Mouse (Mus musculus): Measurements from ENCODE around the gene Gata3. TPM values are rescaled to one million over a fixed set of nuclear protein-coding genes. Genes with fewer than 3 reads are reported as not detected.

Gata3 gene
- total RNA-seq, 2 experiments from 2014 or later: not detected

DNA sequence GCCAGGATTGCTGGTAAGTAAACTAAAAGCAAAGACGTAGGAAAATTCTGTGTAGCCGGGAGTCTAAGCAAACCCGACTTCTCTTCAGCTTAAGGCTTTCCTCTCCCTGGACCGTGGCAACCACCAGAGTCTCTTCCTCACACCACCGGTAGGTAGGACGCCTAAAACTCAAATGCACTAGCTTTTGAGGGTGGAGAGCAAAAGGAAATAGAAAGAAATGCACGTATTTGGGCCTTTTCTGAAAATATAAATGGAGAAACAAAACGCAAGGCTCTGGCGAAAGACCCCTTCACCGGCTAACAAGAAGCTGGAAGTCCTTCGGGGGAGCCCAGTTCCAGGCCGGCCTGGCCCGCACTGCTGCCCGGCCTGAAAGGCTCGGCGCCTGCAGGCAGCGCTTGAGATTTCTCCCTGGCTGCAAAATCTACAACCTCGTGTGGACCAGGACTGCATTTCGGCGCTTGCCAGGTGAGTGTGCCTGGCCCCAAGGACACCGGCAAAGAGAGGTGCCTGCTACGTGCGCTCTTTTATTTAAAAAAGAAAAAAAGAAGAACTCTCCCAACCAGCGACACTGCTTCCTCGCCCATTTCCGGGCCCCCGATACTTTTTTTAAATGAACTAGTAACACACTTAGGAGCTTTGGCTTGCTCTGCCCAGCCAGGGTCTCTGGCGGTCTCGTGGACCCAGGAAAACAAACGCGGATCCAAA, 13.1 kb downstream of the Gata3 start:
- no peak for DNase-seq (ENCODE audit: low spot score in 2 of 2)
- intact Hi-C loops (cut with DNase I): loop anchor here (5.0 kb wide), 1 partner anchor 799 kb away; no protein-coding TSS in a partner anchor

DNA sequence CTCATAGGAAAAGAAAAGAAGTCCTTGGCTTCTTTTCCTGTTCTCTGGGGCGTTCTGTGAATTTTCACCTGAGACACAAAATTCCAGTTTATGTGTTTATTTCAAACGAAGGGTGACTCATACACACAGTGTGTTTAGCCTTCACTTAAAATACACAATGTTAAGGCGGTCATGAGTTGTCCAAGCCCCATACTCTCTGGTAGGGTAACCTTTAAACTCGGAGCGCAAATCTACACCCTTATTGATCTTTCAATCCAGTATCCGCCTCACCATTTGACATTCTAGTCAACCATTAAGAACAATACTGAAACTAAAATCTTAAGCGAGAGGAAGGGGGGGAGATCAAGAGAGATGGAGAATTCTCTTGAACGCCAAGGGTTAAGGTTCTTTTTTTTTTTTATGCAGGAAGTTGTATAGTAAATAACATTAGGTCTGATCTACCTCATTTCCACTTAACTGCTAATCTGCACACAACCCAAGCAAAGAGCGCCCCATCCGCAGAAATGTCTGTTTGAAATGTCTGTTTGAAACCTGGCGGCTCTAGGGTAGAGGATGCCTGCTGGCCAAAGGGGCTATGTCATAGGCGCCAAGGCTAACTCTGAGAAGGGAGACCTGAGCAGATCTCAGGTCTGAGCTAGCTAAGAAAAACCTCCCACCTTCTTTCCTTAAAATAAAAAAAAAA, 14.0 kb downstream of the Gata3 start:
- DNase-seq (ENCODE audit: low spot score in 2 of 2): no peak
- intact Hi-C loops (cut with DNase I): loop anchor here (5.0 kb wide), 1 partner anchor 799 kb away; no protein-coding TSS in a partner anchor

DNA sequence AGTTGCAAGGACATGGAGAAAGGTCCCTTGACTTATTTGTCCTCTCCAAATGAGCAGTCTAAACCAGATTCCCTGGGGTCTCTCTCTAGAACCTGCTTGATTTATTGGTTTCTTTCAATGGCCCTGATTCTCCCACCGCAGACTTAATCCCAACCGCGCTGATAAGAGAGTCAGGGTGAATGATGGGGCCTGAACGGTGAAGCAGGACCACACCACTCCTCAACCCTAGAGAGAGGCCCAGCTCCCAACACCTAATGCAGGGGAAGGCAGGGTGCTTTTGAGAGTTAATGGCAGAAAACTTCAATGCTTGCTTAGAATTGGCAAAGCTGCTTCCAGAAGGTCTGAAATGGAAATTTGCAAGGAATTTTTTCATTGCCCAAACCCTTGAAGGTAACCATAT, 14.6 kb downstream of the Gata3 start:
- DNase-seq (ENCODE audit: low spot score in 2 of 2): no peak
- intact Hi-C loops (cut with DNase I): loop anchor here (5.0 kb wide), 1 partner anchor 798 kb away; no protein-coding TSS in a partner anchor

DNA sequence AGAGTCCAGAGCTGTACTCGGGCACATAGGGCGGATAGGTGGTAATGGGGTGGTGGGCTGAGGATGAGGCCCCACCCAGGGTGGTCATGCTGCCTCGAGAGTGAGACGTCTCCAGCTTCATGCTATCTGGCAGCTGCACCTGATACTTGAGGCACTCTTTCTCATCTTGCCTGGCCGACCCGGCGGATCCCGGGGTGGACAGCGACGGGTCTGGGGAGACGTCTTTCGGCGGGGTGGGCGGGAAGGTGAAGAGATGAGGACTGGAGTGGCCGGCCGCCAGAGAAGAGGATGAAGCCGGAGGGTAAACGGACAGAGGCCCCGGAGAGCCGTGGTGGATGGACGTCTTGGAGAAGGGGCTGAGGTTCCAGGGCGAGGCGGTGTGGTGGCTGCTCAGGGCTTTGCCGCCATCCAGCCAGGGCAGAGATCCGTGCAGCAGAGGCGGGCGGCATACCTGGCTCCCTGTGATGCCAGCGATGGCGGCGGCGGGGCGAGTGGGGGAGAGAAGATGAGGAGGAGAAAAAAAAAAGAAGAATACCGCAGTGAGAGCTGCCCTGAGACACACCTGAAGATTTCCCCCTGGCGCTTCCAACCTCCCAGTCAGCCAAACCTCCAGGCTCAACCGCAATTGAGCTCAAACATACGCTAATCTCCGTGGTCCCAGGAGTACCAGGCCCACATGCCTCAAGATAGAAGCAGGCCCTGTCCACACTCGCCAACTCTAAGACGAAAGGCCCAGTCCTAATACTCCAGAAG, 15.2 kb downstream of the Gata3 start:
- DNase-seq (ENCODE audit: low spot score in 2 of 2): no peak
- intact Hi-C loops (cut with DNase I): loop anchor here (5.0 kb wide), 1 partner anchor 797 kb away; no protein-coding TSS in a partner anchor

DNA sequence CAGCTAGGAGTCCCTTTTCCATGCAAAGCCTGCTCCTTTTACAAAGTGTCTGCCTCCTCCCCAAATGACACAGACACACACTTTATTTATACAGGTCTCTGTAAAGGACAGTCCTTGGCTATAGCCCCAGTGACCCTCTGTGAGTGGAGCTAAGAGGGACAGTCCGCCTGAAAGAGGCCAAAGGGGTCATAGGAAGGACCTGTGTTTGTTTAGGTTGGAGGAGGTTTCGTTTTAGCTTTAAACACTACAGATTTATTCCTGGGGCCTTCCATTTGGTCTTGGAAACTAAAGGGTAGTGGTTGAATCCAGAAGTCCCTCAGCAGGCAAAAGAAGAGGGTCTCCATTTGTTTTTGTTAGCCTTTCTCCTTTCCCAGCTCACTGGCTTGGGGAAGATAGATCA, 16.1 kb downstream of the Gata3 start:
- intact Hi-C loops (cut with DNase I): no loop called here
- DNase-seq (ENCODE audit: low spot score in 2 of 2): no peak

DNA sequence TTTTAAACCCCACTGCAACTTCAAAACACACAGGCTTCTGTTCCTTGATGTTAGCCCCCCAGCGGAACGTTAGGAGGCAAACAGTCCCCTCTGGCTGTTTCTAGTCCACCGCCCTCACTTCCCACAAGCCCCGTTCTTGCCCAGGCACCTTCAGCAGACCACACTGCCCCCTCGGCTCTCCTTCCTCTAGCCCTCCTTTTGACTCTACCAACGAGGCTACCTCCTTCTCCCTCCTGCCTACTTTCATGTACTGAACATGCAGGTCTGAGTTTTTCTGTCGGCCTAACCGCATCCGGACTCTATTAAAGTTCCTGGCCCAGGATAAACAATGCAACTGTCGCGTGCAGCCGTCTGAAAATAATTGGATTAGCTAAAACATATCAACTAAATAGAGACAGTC, 17.2 kb downstream of the Gata3 start:
- no peak for DNase-seq (ENCODE audit: low spot score in 2 of 2)
- intact Hi-C loops (cut with DNase I): no loop called here

DNA sequence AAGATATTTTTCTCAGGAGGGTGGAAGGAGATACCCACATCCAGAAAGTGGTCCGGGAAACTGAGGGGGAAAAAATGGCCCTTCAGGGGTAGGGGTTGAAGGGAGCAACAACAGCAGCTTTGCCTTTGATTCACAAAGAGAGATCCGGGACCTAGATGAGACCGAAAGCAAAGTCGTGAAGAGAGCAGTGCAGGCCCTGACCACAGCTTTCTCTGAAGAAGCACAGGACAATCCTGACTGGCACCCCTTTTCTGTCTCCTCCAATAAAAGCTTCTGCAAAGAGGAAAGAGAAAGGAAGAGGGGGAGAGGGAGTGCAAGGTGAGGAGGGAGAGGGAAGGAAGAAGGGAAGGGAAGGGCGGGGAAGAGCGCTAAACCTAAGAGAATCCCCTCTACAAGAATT, 18.0 kb downstream of the Gata3 start:
- intact Hi-C loops (cut with DNase I): no loop called here
- DNase-seq (ENCODE audit: low spot score in 2 of 2): no peak

DNA sequence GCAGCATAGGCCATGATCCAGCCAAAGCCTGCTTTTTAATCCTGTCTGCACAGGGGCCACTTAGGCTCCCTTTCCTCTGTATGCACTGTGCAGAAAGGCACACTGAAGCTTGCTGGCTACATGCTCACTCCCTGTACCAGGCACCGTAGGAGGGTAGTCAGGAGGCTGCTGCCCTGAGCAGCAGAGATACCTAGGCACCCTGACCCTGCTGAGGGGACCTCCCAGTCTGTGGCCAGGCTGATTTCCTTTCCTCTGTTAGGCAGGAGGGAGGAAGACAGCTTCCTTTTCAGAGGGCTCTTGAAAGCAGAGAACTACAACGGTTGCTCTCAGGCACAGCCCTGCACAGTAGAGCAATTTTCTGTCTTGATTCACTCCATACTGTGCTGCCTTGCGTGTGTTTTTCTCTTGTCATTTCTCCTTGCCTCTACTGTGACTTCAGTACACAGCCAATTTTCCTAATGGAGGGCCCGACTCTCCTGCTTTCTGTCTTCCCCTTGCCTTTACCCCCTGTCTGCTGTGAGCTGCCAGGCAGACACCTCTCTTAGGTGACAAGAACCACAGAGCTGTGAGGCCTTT, 18.6 kb downstream of the Gata3 start:
- no peak for DNase-seq (ENCODE audit: low spot score in 2 of 2)
- intact Hi-C loops (cut with DNase I): no loop called here

DNA sequence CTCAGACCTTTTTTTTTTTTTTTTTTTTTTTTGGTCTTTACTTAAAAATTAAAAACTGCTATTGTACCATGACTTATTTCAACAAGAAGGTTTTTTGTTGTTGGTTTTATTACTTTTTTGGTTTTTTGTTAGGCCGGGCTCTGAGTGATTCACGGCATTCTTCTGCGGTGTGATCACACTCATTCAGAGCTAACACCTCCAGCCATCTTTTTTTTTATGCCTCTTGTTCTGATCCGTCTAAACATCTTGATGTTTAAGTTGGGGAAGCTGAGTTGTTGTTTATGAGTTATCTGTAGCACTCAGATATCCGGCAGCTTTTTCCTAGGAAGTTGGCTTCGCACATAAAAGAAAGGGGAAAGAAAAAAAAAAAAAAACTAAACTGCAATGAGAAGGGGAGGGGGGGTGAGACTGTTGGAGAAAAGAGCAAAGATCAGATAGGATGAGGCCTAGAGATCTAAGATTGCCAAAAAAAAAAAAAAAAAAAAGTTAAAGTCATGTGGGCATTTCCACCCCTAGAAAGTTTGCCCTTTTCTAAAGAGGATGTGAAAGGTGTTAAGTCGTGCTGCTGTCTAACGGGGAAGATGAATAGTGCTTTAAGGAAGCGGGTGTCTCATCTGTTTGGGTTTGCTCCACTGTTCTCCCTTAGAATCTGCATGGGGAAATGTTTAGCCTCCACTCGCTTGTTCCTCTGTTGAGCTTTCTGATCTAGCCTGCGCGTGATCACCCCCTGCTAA, 22.6 kb downstream of the Gata3 start:
- DNase-seq (ENCODE audit: low spot score in 2 of 2): no peak
- intact Hi-C loops (cut with DNase I): no loop called here

DNA sequence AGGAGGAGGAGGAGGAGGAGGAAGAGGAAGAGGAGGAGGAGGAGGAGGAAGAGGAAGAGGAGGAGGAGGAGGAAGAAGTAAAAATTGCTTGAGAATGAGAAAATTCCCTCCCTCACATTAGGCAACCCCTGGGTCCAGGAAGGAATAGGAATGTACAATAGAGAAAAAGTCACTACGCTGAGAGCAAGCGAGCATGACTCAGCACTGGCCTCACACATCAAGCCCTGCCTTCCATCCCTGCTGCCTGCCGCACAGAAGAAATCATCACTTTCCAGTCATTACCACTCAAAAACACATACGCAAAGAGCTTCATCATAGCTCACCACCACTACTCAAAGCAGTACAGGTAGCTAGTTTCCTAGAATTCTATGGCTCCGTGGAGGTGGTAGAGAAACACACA, 29.1 kb downstream of the Gata3 start:
- DNase-seq (ENCODE audit: low spot score in 2 of 2): no peak
- intact Hi-C loops (cut with DNase I): no loop called here

DNA sequence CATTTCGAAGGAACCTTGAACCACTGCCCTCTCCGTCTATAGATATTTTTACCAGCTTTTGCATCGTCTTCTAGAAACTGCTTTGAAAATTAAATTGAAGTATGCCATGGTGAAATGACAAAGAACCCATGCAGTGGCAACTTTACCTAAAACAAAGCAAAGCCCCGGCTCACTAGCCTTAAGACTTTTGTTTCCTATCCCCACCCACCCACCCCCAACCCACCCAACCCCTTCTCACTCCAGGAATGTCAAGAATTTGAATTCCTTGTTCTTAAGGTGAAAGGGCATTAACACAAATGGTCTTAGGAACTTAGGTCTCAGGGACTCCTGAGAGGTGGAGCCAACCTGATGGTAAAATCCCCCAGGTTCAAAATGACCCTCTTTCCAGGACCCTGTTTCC, 34.0 kb downstream of the Gata3 start:
- intact Hi-C loops (cut with DNase I): no loop called here
- DNase-seq (ENCODE audit: low spot score in 2 of 2): no peak

DNA sequence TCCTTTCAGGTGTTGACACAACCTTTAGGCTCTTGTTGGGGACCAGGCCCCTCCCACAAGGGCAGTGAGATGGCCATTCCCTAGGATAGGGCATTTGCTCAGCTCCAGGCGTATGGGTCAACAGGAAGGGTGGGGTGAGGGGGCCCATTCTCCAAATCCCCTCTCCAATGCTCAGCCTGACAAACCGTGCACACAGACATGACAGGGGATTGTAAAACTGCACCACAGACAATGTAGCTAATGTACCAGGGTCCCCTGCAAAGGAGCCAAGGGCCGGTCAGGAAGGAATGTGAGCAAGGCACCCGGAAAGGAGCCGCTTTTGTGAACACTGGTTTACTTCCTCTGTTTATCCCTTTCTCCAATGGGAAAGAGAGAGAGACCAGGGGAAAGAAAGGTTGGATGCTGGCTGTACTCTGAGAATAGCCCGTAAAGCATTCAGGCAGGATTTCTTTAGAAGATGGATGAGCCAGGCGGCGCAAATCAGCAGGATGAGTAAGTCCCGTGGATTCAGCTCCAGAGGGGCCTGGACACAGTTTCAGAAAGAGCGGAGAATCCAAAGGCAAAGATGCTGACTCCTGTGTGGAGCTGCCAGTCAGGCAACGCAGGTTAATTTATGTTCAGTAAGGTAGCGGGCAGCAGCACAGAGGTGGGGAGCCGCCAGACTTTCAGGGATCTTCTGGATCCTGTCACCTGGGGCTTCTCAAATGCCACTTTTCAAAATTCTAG, 36.8 kb downstream of the Gata3 start:
- DNase-seq (ENCODE audit: low spot score in 2 of 2): no peak
- intact Hi-C loops (cut with DNase I): no loop called here

DNA sequence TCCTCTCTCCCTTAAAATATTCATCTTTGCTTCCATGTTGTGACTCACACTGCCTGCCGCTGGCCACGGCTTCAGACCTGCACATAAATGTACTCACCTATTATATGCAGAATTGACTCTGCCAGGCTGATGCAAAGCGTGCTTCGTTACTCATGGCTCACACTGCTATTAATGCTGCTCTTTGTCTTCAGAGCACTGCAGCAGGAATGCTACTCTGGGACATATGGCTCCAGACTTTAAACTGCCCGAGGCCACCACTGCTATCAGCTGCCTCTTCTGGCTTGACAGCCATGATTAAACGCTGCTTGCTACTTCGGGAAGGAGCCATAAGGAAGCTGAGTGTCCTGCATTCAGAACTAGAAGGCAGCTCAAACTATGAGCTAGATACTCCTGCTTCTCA, 54.6 kb downstream of the Gata3 start:
- intact Hi-C loops (cut with DNase I): no loop called here
- DNase-seq (ENCODE audit: low spot score in 2 of 2): no peak

DNA sequence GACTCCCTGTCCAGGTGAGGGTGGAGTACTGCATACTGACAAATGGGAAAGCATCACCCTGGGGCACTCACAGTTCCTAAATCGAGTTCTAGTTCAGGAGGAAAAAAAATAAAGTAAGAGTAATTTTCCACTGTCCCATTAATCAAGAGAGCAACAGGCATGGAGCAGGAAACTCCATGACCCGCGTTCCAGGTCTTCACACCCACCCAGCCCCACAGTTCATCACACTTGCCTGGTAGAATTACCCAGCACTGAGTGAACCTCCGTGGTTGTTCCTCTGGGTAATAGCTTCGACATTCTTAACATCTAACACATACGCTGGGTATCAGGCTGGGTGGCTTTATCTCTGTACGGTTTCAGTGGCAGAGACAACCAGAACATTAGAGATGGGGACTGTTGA, 56.1 kb downstream of the Gata3 start:
- no peak for DNase-seq (ENCODE audit: low spot score in 2 of 2)
- intact Hi-C loops (cut with DNase I): no loop called here

DNA sequence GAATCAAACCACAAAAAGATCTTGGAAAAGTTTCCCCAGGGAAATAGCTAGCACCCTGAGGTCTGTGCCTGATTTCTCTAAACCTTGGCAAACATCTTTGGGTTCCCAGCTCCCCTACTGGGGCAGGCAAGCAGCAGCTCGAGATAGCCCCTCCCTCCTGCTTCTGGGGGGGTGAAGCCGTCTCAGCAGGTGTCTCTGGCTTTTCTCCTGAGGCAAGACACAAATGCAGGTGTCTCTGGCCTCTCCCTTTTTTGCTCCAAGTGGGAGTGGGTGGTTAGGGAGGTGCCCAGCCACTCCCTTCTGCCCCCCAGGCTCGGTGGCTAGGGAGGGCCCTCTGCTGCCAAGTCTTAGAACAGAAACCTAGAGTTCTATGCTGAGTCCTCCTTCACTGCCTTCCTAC, 62.2 kb downstream of the Gata3 start:
- no peak for DNase-seq (ENCODE audit: low spot score in 2 of 2)
- intact Hi-C loops (cut with DNase I): no loop called here

DNA sequence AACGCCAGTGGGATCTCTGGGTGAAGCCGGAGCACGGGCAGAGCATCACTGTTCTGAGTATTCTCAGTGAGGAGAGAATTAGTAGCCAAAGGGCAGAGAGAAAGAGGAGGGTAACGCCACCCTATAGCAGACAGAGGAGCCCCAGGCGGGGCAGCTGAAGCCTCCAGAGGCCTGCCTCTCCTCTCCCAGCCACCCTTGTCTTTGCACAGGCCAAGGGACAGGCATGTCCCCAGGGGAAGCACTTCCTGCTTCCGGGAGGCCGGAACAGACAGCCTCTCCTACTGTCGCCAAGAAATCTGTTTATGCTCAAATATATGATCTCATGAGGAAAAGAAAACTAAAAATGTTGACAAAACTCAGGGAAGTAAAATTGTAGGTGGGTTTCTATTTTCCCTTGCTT, 69.2 kb downstream of the Gata3 start:
- no peak for DNase-seq (ENCODE audit: low spot score in 2 of 2)
- intact Hi-C loops (cut with DNase I): no loop called here

DNA sequence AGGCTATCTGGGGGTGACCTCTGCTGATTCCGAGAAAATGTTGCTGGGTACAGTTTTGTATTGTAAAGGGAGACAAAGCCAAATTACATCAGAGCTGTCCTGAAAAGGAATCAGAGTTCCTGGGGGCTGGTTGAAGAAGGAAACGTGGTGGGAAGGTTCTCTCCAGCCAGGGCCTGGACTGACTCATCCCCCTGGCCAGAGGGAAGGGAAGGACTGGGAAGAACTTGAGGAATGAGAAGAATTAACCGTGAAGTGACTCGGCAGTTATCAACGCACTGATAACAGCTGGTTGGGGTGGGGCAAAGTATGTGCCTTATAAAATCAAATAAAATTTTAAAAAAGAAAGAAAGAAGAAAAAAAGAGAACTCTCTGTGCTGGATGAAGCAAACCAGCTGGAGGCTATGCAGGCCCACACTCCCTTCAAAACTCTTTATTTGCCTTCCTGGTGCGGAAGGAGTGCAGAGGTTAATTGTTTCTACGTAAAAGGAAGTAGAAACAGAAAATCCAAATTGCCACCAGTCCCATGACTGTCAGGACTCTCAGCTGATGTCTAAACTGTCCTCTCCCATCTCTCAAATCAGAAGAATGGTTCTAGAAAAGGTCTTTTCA, 71.6 kb downstream of the Gata3 start:
- intact Hi-C loops (cut with DNase I): no loop called here
- no peak for DNase-seq (ENCODE audit: low spot score in 2 of 2)

All from left cerebral cortex, postnatal 25 days (tissue).